Comparison of ENCODE assay signal across 8 mouse cellular contexts in the genomic region with DNA sequence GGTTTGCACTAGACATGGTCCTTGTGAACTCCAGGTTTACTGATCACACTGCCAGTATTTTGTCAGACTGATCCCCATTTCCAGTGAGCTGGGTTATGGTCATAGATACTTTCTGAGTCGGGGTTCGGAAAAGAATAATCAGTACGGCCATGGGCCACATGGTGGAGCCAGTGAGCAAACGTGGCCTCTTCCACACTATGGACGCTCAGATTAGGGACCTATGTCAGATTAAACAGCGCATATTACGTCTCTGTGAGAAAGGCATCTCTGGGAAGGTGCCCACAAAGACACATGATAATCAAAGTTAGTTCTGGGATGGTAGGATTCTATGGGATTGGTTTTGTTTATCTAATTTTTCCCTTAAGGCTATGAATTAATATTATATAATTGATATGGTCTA. TPM values are rescaled to one million over a fixed set of nuclear protein-coding genes. Genes with fewer than 3 reads are reported as not detected.
A peak's percentile ranks its signal among the peaks of the same experiment; 100 is the strongest.
DNase-seq lines count a peak whose midpoint lies in the region.

No protein-coding gene starts in this region.

- DNase-seq in adrenal gland, adult (ENCODE audit: inconsistent age in 2 of 2, low spot score in 1 of 2), result peak; percentile 54 to 85
- no peak for DNase-seq in adrenal gland, adult 8-10 months
- DNase-seq in NIH3T3 (ENCODE audit: low read depth), result peak; percentile 52
- peak; percentile 76 to 80 for DNase-seq in cerebellum, postnatal 36 days
- DNase-seq in gastrocnemius, postnatal 10 days, result peak; percentile 54
- DNase-seq in layer of hippocampus, adult 11-12 months (ENCODE audit: low spot score), result peak; percentile 70
- peak; percentile 54 for DNase-seq in lung, postnatal 10 days
- DNase-seq in retina, postnatal 1 day, result peak; percentile 63

RNA-seq across cellular contexts. Expression of gene Fndc9, which starts 33.7 kb away (rescaled TPM):
- total RNA-seq in adrenal gland, adult 8-10 months (2022), result not detected
- not detected for total RNA-seq in gastrocnemius, postnatal 10 days (2021)

RNA-seq across cellular contexts. Expression of gene Cyfip2, which starts 43.7 kb away (rescaled TPM):
- 100 to 1,000 TPM; 118 to 135 (median 125) TPM for total RNA-seq in adrenal gland, adult 8-10 months (2022)
- 1 to 10 TPM in 1 of 2 experiments, under 1 TPM in 1; 0.87 to 4.3 TPM for total RNA-seq in gastrocnemius, postnatal 10 days (2021)

Comparison
In these comparisons a context has a peak if more than half of its experiments do, and no peak if none do; other contexts are left out.
1. RNA of gene Cyfip2, which starts 43.7 kb away (total RNA-seq): 118 to 135 TPM in adrenal gland, adult 8-10 months; 0.87 to 4.3 TPM in gastrocnemius, postnatal 10 days; every median in the first group is over 10 times any median in the second.